Mouse (Mus musculus): ENCODE measurements around the gene Psmd10. TPM values are rescaled to one million over a fixed set of nuclear protein-coding genes. Genes with fewer than 3 reads are reported as not detected.
A peak's percentile ranks its signal among the peaks of the same experiment; 100 is the strongest.

Gene Psmd10
- polyA plus RNA-seq (2015; fragmentation: Nextera tagmentation; extraction: Ambion mirVana), result 49.9 and 50.0 TPM in 2 replicates

- peak; percentile 98 for ATAC-seq (ENCODE audit: borderline replicate concordance, extremely low read depth, low FRiP score, low TSS enrichment)
- Histone ChIP-seq H3K4me2 (peak within 1 kb of the TSS; percentile 57), H3K4me3 (peak within 1 kb of the TSS; percentile 56), H3K27me3 (peaks cover 9% of the 10 kb centered on the region; the same call in 1 of the 2 replicates), H3K9me3 (no peaks in the 10 kb centered on the region), H3K9ac (peak within 1 kb of the TSS; percentile 43), H3K36me3 (no peaks in the 10 kb centered on the region), H3K27ac (no peak within 1 kb of the TSS), H3K4me1 (no peaks in the 10 kb centered on the region)
- 15% methylated on average over 23 of the region's 23 CpGs for WGBS
Observed at GRCm38 (mm10) chrX:140956272-140956940, at the start of gene Psmd10, which contains the start of gene Atg4a. TSS of gene Psmd10 (minus strand) at chrX:140956728. TSS of gene Atg4a (plus strand) at chrX:140956907.

DNA sequence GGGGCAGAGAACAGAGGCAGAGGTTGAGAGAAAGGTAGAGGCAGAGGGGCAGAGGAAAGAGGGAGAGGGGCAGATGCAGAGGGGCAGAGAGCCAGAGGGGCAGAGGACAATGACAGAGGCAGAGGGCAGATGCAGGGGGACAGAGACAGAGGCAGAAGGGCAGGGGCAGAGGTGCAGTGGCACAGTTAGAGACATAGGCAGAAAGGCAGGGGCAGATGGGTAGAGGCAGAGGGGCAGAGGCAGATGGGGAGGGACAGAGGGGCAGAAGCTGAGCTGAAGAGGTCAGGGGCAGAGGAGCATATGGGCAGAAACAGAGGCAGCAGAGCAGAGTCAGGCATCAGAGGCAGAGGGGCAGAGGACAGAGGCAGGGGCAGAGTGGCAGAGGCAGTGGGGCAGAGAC lies 42.4 kb upstream of the Psmd10 start:
- Histone ChIP-seq H3K4me2 (no peak overlapping the region), H3K4me1 (no peaks in the 10 kb centered on the region), H3K4me3 (no peak overlapping the region), H3K36me3 (no peaks in the 10 kb centered on the region), H3K27me3 (peaks cover 22% of the 10 kb centered on the region; the same call in 1 of the 2 replicates), H3K27ac (no peak overlapping the region), H3K9me3 (no peaks in the 10 kb centered on the region), H3K9ac (no peak overlapping the region)
- ATAC-seq (ENCODE audit: borderline replicate concordance, extremely low read depth, low FRiP score, low TSS enrichment), result peak; percentile 42; the same call in 1 of the 2 replicates

DNA sequence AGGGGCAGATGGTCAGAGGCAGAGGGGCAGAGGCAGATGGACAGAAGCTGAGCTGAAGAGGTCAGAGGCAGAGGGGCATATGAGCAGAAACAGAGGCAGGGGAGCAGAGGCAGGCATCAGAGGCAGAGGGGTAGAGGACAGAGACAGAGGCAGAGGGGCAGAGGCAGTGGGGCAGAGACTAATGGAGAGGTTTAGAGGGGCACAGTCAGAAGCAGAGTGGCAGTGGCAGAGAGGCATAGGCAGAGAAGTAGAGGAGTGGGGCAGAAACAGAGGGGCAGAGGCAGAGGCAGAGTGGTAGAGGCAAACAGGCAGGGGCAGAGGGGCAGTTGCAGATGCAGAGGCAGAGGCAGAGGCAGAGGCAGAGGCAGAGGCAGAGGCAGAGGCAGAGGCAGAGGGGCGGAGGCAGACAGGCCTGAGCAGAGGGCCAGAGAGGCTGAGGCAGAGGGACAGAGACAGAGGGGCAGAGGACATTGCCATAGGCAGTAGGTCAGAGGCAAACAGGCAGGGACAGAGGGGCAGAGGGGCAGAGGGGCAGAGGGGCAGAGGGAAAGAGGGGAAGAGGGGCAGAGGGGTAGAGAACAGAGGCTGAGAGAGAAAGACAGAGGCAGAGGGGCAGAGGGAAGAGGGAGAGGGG lies 41.5 kb upstream of the Psmd10 start:
- ATAC-seq (ENCODE audit: borderline replicate concordance, extremely low read depth, low FRiP score, low TSS enrichment), result peak; percentile 55; the same call in 1 of the 2 replicates
- Histone ChIP-seq H3K4me3 (no peak overlapping the region), H3K27ac (no peak overlapping the region), H3K9ac (no peak overlapping the region), H3K27me3 (peaks cover 22% of the 10 kb centered on the region; the same call in 1 of the 2 replicates), H3K4me1 (no peaks in the 10 kb centered on the region), H3K36me3 (no peaks in the 10 kb centered on the region), H3K4me2 (no peak overlapping the region), H3K9me3 (no peaks in the 10 kb centered on the region)
- 86% methylated on average over 1 of the region's 1 CpGs for WGBS

DNA sequence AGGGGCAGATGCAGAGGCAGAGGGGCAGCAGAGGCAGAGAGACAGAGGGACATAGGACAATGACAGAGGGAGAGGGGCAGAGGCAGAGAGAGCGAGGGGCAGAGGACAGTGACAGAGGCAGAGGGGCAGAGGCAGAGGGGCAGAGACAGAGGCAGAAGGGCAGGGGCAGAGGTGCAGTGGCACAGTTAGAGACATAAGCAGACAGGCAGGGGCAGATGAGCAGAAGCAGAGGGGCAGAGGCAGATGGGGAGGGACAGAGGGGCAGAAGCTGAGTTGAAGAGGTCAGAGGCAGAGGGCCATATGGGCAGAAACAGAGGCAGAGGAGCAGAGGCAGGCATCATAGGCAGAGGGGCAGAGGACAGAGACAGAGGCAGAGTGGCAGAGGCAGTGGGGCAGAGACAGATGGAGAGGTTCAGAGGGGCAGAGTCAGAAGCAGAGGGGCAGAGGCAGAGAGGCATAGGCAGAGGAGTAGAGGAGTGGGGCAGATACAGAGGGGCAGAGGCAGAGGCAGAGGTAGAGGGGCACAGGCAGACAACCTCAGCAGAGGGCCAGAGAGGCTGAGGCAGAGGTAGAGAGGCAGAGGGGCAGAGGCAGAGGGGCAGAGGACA lies 40.5 kb upstream of the Psmd10 start:
- H3K9me3 ChIP-seq, result no peaks in the 10 kb centered on the region
- no peak overlapping the region for H3K4me3 ChIP-seq
- no peak overlapping the region for H3K9ac ChIP-seq
- WGBS, result 91% methylated on average over 1 of the region's 1 CpGs
- H3K36me3 ChIP-seq, result no peaks in the 10 kb centered on the region
- no peak overlapping the region for H3K27ac ChIP-seq
- H3K27me3 ChIP-seq, result peaks cover 22% of the 10 kb centered on the region; the same call in 1 of the 2 replicates
- no peaks in the 10 kb centered on the region for H3K4me1 ChIP-seq
- peak; percentile 77 for ATAC-seq (ENCODE audit: borderline replicate concordance, extremely low read depth, low FRiP score, low TSS enrichment)
- no peak overlapping the region for H3K4me2 ChIP-seq

DNA sequence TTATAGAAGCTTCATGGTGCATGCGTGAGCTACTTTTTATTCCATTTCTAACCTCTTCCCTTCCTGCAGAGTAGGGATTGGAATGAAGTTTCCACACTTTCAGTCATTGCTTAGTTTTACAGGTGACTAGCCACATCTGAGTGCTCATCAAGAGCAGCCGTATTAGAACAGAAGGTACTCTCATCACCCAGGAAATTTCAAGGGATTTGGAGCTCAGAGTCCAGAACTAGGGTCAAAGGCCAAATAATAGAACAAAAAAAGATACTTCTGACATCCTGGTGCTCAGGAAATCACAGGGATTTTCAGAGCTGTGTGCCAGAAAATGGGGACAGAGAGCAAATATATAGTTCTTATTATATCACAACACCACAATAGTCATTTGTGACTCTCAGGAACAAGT lies 28.7 kb upstream of the Psmd10 start:
- H3K9me3 ChIP-seq, result no peaks in the 10 kb centered on the region
- no peaks in the 10 kb centered on the region for H3K36me3 ChIP-seq
- H3K27ac ChIP-seq, result no peak overlapping the region
- WGBS, result 85% methylated on average over 2 of the region's 2 CpGs
- H3K27me3 ChIP-seq, result peaks cover 28% of the 10 kb centered on the region
- H3K4me2 ChIP-seq, result no peak overlapping the region
- H3K4me3 ChIP-seq, result no peak overlapping the region
- no peak overlapping the region for H3K9ac ChIP-seq
- no peaks in the 10 kb centered on the region for H3K4me1 ChIP-seq
- ATAC-seq (ENCODE audit: borderline replicate concordance, extremely low read depth, low FRiP score, low TSS enrichment), result no peak

GRCm38 (mm10) chrX:140984795-140985194 lies 28.3 kb upstream of the Psmd10 start:
- Histone ChIP-seq H3K4me3 (no peak overlapping the region), H3K4me1 (no peaks in the 10 kb centered on the region), H3K36me3 (no peaks in the 10 kb centered on the region), H3K27me3 (peaks cover 27% of the 10 kb centered on the region), H3K9ac (no peak overlapping the region), H3K27ac (no peak overlapping the region), H3K9me3 (no peaks in the 10 kb centered on the region), H3K4me2 (no peak overlapping the region)
- ATAC-seq (ENCODE audit: borderline replicate concordance, extremely low read depth, low FRiP score, low TSS enrichment), result no peak
- 50% methylated on average over 6 of the region's 6 CpGs for WGBS

DNA sequence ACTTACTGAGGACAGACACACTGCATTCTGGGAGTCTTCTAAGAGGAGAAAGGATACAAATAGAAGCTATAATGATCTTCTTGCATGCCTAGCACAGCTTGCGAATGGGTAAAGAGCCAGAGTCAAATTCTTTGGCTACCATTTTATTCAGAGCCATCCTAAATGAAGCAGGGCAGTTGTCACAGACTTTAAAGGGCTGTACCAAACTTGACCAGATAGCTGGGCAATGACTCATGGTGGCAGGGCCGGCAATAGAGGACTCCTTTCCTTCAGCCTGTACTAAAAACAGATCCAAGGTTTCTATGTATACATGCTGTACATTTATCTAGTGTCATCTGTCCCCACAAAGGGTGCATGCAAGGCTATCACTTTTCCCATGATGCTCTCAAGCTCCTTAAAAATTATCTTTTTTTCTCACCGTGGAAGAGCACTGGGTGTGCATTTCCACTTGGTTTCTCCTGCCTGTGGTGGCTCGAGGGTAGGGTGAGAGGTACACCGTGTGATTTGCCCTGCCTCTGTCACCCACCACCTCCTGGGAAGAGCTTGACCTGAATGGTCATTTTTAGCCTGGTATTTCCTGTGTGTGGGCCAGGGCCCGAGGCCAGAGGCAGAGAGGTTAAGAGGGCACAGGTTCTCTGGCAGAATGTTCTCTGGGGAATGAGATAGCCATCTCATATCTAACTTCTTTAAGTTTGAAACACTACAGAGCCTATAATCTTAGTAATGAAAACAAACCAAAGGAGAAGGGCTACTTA lies 26.9 kb upstream of the Psmd10 start:
- WGBS, result 37% methylated on average over 6 of the region's 6 CpGs
- Histone ChIP-seq H3K27ac (no peak overlapping the region; the same call in 1 of the 2 replicates), H3K9ac (no peak overlapping the region), H3K36me3 (no peaks in the 10 kb centered on the region), H3K4me3 (no peak overlapping the region), H3K27me3 (peaks cover 27% of the 10 kb centered on the region), H3K4me2 (no peak overlapping the region), H3K4me1 (no peaks in the 10 kb centered on the region), H3K9me3 (no peaks in the 10 kb centered on the region)
- no peak for ATAC-seq (ENCODE audit: borderline replicate concordance, extremely low read depth, low FRiP score, low TSS enrichment)

DNA sequence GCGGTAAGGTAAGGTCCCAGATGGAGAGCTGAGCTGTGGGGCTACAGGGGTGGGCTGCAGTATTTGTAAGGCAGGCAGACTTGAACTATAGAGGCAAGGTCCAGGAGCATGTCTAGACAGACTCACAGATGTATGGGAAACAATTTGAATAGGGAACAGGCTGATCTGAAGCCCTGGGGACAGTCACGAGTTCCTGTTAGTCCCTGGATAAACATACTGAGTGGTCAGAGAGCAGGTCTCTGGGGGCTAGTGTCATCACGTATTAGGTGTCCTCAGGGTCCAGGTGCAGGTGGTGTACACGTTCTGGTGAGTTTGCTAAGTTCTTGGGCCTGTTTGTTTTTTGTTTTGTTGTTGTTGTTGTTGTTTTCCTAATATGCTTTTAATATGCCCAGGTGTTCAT lies 23.6 kb upstream of the Psmd10 start:
- Histone ChIP-seq H3K4me1 (no peaks in the 10 kb centered on the region), H3K36me3 (no peaks in the 10 kb centered on the region), H3K9me3 (no peaks in the 10 kb centered on the region), H3K4me2 (no peak overlapping the region), H3K4me3 (no peak overlapping the region), H3K9ac (no peak overlapping the region), H3K27ac (no peak overlapping the region), H3K27me3 (peaks cover 21% of the 10 kb centered on the region)
- no peak for ATAC-seq (ENCODE audit: borderline replicate concordance, extremely low read depth, low FRiP score, low TSS enrichment)
- WGBS, result 54% methylated on average over 4 of the region's 4 CpGs

- H3K4me3 ChIP-seq, result no peak overlapping the region
- no peaks in the 10 kb centered on the region for H3K9me3 ChIP-seq
- ATAC-seq (ENCODE audit: borderline replicate concordance, extremely low read depth, low FRiP score, low TSS enrichment), result no peak
- no peak overlapping the region for H3K4me2 ChIP-seq
- no peak overlapping the region for H3K27ac ChIP-seq
- no peaks in the 10 kb centered on the region for H3K36me3 ChIP-seq
- H3K27me3 ChIP-seq, result peaks cover 21% of the 10 kb centered on the region
- H3K9ac ChIP-seq, result no peak overlapping the region
- no peaks in the 10 kb centered on the region for H3K4me1 ChIP-seq
- WGBS, result 58% methylated on average over 2 of the region's 2 CpGs
Observed at GRCm38 (mm10) chrX:140979546-140979945, 23.0 kb upstream of the Psmd10 start.

DNA sequence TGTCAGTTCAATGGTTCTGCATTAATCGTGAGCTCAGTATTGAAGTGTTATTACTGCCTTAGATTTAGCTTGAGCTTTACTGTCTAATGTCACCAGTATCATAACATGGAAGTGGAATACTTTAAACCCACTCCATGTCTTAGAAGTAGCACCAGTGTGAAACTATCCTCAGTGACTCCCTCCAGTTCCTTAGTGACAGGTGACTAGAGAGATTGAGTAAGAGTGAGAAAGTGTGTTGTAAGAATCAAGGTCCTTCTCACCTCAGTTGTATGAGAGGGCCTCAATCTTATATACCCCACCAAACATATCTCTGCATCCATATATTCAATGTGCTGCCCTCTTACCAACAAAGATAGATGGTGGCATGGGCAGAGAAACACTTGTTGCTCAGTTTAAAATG lies 22.4 kb upstream of the Psmd10 start:
- 87% methylated on average over 1 of the region's 1 CpGs for WGBS
- no peak for ATAC-seq (ENCODE audit: borderline replicate concordance, extremely low read depth, low FRiP score, low TSS enrichment)
- H3K27me3 ChIP-seq, result peaks cover 19% of the 10 kb centered on the region

GRCm38 (mm10) chrX:140956959-140957358 lies 431 bp upstream of the Psmd10 start:
- ATAC-seq (ENCODE audit: borderline replicate concordance, extremely low read depth, low FRiP score, low TSS enrichment), result peak; percentile 68
- no peaks in the 10 kb centered on the region for H3K9me3 ChIP-seq
- 15% methylated on average over 5 of the region's 5 CpGs for WGBS
- H3K27ac ChIP-seq, result no peak overlapping the region
- peak overlapping the region; percentile 57 for H3K4me2 ChIP-seq
- H3K4me3 ChIP-seq, result peak overlapping the region; percentile 56
- no peaks in the 10 kb centered on the region for H3K36me3 ChIP-seq
- H3K9ac ChIP-seq, result 0 out of 2 replicates have a peak overlapping the region, but pooled peaks have one; percentile 23
- H3K4me1 ChIP-seq, result no peaks in the 10 kb centered on the region
- H3K27me3 ChIP-seq, result peaks cover 9% of the 10 kb centered on the region; the same call in 1 of the 2 replicates

More for the DNA sequence above, 22.4 kb upstream of the Psmd10 start:
- H3K27ac ChIP-seq, result no peak overlapping the region
- H3K9ac ChIP-seq, result no peak overlapping the region
- H3K9me3 ChIP-seq, result no peaks in the 10 kb centered on the region
- no peak overlapping the region for H3K4me2 ChIP-seq
- no peak overlapping the region for H3K4me3 ChIP-seq
- H3K4me1 ChIP-seq, result no peaks in the 10 kb centered on the region
- H3K36me3 ChIP-seq, result no peaks in the 10 kb centered on the region
